Mouse (Mus musculus) telencephalon, adult 2 months (tissue): ENCODE data around the gene Defb36.

ENCODE experiments used
- DNase-seq: peaks from one replicate; pipeline ENCODE4 v3.0.0-alpha.2; 2011; ENCODE audit warnings: low read depth, low spot score

The Defb36 gene

DNA sequence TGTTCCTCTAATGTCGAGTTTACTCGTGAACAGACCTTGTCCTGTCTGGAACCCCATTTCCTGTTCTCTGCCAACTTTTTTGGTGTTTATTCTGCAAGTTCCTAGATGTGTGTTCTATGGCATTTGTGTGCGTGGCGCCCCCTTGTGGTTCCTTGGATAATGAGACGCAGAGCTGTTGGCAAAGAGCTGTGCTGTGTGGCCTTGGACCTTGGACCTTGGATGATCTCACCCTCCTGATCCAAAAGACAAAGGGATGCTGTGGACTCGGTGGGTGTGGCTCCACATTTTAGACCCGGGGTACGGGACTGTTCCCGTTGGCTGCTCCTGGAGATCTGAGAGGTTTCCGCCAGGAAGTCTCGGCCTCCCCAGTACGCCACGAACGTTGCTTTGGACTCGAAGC, at the start of gene Defb36:
Defb36 (plus strand) TSS at position 271 of the 400 bp plus-strand sequence.
- no peak for DNase-seq

DNA sequence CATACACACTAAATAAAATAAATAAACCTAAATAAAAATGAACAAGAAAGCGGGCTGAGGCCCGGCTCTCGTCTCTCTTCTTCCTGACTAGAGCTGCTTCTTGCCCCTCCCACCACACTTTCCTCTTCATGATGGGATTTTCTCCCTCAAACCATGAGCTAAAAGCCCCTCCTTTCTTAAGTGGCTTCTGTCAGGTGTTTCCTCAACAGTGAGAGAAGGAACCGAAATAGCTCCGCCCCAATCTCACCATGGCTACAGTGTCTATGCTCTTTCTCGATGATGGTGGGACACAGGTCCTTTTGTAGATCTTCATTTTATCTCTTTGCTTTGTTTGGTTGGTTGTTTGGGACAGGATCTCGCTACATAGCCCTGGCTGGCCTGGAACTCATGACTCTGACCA, 47.5 kb upstream of the Defb36 start:
- no peak for DNase-seq

DNA sequence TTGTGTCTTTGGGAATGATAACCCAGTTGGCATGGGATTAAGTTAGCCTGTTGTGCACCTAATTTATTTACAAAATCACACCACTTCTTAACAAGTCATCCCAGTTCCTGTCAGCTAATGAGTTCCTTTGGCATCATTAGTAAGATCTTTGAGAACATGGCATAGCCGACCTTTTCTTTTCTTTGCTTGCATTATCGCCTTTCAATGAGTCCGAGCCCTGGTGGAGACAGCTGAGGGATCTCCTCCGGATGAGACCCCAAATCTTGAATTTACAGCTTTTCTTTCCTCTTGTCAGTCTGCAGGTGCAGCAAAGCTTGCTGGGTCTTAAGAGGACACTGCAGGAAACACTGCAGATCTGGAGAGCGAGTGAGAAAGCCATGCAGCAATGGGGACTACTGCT, 35.1 kb upstream of the Defb36 start, which contains the start of gene Gm17416:
Gm17416 (plus strand) TSS at position 301 of the 400 bp plus-strand sequence.
- DNase-seq: no peak

DNA sequence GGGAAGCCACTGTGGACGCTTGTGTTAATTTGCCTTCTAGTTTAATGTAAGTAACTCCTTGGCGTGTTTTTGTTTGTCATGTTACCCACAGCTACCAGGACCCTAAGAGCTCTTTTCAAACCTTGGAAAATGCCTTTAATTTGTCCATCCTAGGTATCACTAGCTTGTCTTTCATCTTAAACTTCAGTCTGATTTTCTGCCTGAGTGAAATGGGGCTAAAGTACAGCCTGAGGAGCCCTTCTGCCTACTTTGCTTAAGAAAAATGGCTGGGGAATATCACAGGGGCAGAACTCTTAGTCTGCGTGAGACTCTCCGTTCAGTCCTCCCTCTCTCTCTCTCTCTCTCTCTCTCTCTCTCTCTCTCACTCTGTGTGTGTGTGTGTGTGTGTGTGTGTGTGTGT, 34.2 kb upstream of the Defb36 start:
- no peak for DNase-seq

DNA sequence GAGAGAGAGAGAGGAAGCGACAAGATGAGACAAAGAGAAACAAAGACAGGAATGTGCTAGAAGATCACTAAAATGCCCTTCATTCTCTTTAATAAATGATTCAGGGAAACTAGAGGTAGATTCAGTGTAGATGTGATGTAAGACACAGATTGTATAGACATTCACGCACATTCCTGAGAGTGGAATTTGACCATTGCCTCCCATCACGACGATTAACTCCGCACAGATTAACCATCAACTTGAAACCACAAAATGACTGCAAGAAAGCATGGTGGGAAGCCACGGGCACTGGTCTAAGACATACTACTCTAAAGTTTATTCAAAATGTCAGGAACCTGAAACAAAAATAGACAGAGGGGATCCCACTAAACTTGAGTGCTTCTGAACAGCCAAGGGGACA, 33.8 kb upstream of the Defb36 start:
- no peak for DNase-seq

DNA sequence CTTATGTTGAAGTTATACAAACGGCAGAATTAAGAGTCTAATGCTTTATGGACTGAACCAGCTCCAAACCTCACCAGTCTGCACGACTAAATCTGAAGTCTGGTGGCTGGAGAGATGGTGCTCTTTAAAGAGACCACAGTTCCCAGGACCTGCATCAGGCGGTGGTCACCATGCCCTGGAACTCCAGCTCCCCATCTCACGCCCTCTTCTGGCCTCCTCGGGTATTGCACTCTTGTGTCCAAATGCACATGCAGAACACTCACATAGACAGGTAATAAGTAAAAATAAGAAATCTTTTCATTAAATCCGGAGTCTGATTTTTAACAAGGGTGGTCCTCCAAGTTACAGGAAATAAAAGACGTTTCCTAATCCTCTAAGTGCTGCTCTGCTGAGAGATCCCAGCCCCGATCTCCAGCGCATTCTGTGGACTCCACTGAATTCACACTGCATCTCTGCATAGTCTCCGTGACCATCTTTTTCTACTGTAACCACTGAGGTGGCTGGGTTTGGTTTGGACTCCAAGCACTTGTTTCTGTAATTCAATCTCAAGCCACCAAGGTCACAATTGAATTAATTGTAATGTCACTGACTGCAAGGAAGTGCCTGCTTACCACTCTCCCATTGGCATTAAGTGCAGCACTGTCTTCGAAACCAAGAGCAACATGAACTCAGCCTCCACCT, 31.9 kb upstream of the Defb36 start, which contains the start of gene Defb21:
Defb21 (plus strand) TSS at position 631 of the 681 bp plus-strand sequence.
- DNase-seq: no peak

DNA sequence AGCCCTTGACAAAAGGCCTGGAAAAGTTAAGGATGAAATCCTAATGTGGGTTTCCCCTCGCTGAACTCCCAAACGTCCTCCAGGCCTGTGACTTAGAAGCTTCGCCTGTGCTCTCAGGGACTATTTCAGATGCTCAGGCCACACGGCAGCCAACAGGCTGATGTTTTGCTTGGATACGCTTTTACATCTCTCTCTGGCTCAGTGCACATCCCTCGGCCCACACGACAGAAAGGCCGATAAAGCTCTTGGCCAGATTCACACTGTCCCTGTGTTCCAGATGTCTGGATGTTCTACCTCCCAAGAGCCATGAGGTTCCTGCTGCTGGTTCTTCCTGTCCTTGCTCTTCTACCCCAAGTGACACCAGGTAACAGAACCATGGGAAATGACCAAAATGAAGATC, 30.6 kb upstream of the Defb36 start:
- DNase-seq: no peak

DNA sequence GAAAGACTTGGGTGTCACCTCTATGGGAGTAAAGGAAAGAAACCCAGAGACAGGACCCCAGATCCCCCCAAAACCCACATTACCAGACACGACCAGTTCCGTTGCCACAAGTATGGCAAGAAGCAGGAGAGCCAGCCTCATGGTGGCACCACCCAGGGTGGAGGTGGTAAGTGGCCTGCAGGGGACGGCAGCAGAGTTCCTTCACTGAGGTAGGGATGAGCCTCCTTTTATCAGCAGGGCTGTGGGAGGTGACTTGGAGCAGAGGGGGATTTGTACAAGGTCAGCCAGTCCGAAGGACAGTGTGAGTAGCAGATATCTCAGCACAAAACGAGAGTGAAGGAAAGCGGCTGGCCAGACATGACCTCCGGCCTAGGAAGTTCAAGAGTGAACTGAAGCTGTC, 24.0 kb upstream of the Defb36 start, which contains the start of gene Defb19:
Defb19 (minus strand) TSS at position 206 of the 400 bp plus-strand sequence.
- no peak for DNase-seq

DNA sequence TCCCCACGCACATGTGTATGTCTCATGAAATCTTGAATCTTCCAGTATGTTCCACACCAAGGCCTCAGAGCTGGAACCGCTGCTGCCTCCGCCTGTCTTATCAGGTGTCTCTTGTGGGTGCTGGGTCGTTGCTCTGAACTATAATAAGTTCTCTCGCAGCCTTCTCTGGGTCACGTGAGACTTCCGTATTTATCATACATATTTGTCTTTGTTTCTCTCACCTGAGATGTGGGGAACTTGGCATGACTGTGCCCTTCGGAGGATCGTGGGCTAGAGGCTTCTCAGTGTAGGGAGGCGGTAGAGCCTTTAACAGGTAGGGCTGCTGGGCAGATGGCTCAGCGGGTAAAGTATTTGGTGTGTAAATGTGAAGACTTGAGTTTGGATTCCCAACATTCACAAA, 23.5 kb upstream of the Defb36 start:
- no peak for DNase-seq

DNA sequence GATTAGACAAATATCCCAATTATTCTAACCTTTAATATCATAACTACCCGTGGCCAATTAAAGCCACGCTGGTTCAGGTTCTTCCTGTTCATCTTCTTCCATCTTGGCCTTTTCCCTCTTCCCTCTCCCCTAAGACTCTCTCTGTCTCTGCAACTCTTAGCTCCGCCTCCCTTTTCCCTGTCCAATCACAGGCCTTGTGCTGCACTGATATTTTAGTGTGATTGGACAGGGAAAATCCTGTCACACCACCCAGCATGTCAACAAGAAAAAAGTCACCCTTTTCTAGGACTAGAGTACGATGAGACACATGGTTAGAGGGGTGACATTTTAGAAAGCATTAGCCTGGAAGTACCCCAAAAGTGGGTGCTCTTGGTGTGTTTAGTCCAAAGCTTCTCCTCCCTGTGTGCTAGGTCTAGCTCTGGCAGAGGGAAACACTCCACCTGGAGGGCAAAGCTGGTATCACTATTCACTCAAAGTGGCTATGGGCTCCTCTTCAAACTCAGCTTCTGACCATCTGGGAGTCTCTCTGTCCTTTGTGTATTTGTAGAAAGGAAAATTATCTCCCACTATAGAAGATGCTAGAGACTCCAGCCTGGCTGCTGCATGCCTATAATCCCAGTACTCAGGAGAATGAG, 17.1 kb upstream of the Defb36 start:
- DNase-seq: no peak

DNA sequence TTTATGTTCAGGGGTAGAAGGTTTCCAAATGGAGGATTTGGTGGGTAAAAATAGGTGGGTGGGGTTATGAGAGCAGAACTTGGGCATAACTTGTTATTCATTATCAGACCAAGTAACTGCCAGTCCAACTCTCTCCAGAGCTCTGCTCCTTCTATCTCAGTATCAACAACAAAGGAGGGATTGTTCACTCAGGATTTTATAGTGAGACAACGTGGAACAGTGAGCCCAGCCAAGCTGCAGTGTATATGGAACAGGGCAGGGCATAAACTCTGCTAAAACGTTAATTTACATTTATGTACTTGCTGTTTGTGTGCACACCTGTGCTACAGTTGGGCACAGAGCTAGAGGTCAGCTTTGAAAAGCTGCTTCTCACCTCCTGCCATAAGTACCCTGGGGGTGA, 15.7 kb upstream of the Defb36 start:
- no peak for DNase-seq

DNA sequence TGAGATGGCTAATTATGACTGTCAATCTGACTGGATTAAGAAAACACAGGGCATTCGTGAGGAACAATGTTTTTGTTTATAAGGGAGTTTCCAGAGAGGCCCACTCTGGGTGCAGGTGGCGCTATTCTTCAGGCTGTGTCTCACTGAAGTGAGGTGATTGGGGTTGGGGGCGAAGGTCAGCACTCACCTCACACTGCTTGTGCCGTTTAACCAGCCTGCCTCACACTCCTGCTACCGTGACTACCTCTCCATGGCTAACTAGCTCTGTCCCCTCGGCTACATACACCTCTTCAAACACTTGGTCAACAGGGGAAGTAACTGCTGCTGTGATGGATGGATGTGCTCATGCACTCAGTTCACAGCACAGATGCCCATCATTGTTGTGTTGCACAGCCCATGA, 15.1 kb upstream of the Defb36 start:
- DNase-seq: no peak

DNA sequence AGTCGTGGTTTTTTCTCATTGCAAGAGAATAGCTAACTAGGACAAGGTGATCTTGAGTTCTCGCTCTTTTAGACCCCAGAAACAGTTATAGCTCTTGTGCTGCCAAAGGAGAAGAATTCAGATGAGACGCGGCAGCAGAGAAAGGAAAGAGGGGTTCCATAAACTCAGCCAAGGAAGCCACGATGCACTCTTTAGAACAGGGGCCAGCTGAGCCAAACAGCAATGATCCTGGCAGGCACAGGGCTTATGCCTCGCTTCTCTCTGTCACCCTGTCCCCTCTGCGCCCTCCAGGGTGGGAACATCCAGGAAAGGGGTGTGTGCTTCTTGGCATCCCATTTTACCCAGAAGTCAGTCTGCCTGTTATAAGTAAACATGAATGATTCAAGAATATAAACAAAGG, 4.8 kb upstream of the Defb36 start, which contains the start of gene Defb45:
Defb45 (minus strand) TSS at position 101 of the 400 bp plus-strand sequence.
- DNase-seq: no peak

DNA sequence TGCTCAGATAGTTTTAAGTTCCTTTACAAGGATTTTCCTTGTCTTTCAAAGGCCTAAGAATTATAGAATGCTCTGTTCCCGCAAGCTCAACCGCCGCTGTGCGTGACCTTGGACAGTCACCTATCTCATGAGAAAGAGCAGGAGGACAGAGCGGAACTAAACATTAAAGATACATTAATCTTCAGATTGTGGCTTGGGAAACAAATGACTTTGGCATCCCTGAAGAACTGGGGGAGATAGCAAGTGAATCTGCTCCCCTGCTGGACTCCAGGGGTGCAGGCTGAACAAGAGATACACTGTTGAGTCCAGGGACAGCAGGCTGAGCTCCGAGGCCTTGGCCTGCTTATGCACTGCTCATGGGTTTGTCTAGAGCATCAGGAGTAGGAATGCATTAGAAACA, 4.1 kb upstream of the Defb36 start:
- DNase-seq: no peak

DNA sequence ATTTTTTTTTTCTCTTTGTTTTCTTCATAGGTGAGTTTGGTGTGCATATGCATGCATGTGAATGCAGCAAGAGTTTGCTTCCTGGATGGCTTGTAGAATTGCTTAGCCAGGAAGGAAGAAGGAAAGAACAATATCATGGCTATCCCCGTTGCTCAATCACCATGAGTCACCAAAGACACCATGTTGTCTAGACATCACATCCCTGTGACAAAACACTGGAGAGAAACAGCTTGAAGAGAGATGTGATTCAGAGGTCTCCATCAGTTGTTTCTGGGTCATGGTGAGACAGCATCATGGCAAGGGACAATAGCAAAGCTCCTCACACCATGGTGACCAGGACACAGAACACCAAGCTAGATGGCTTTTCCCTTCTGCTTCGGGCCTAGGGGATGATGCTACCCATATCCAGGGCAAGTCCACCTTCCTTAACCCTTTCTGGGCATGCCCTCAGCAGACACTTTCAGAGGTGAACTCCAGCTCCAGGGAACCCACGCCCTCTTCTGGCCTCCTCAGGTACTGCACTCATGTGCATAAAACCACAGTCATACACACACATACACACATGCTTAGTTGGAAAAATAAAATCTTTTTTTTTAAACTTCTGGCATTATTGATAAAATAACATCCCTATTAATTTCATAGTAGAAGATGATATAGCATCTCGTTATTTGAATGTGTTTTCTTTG, 2.7 kb upstream of the Defb36 start:
- DNase-seq: no peak

DNA sequence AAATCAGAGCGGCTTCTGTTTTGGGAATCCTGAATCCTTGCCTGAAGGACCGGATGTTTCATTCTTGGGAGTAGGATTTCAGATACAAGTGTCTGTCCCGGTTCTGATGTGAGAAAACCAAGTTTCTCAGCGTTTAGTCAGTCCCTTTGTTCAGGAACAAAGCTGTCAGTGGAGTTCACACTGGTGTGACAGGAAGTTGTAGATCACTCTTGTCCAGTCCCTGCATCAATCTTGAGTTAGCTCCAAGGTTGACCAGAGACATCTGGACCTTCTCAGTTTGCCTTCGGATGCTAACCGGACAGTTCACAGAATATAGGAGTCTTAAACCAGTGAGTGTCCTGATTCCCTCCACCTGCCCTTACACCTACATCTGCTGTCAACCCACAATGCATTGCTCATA, 3.6 kb downstream of the Defb36 start:
- no peak for DNase-seq

DNA sequence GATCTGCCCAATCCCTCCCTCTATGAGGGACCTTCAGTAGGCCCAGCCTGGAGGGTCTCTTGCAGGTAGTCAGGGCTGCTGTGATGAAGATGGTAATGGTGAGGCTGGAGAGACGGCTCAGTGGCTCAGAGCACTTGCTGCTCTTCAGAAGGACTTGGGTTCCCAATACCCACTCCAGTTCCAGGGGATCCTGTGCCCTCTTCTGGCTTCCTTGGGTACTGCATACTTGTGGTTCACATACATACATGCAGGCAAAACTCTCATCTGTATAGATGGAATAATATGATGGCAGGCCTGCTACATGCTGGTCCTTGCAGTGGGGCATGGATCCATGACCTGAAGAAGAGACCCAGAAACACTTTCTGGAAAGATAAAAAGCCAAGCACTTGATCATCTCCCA, 4.6 kb downstream of the Defb36 start:
- no peak for DNase-seq

DNA sequence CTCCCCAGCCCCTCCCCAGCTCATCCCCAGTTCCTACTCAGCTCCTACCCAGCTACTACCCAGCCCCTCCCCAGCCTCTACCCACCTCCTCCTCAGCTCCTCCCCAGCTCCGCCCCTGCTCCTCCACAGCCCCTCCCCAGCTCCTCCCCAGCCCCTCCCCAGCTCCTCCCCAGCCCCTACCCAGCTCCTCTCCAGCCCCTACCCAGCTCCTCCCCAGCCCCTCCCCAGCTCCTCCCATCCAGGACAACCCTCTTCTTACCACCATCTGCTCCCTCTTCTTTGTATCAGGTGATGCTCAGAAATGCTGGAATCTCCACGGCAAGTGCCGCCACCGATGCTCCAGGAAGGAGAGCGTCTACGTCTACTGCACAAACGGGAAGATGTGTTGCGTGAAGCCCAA, 8.1 kb downstream of the Defb36 start:
- peak; percentile 9 for DNase-seq

DNA sequence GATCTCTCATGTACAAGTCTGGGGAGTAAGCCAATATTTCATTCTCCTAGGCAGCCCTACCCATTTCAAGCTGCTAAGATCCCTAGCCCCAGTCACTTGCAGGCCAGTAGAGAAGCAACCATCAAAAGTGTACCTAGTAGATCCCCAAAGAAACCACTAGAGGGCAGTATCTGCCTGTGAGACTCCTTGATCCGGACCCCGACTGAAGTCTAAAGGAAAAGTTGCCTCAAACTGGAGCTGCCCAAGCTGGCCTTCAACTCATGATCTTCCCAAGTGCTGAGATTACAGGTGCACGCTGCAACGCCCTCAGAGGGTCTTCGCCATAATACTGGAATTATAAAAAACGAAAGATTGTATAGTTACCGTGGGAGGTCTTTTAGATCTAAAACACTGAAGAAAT, 11.4 kb downstream of the Defb36 start:
- DNase-seq: peak; percentile 39

DNA sequence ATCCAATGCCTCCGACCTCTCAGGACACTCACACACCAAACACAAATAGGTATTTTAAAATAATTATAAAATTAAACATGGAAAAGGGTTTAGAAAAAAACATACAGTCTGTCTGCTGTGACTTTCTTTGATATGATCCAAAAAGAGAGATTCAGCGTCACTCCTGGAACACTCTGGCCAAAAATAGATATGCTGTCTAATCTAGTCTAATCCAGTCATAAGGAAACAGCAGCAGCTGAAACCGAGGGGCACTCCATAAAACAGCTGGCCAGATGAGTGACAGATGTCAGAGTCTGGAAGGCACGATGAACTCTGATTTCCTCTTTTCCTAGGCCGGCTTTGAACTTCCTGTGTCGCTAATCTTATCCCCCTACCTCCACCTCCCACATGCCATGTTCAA, 12.3 kb downstream of the Defb36 start:
- DNase-seq: no peak

DNA sequence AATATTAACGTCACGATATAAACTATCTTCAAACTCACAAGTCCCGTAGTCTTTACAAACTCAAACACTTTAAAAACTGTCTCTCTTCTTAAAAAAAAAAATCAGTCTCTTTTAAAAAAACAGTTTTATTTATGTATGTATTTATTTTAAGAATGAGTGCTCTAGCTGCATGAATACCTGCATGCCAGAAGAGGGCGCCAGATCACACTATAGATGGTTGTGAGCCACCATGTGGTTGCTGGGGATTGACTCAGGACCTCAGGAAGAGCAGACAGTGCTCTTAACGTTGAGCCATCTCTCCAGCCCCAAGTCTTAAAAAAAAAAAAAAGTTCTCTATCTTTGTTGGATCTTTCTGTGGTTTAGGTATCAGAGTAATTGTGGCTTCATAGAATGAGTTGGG, 13.2 kb downstream of the Defb36 start:
- DNase-seq: no peak

DNA sequence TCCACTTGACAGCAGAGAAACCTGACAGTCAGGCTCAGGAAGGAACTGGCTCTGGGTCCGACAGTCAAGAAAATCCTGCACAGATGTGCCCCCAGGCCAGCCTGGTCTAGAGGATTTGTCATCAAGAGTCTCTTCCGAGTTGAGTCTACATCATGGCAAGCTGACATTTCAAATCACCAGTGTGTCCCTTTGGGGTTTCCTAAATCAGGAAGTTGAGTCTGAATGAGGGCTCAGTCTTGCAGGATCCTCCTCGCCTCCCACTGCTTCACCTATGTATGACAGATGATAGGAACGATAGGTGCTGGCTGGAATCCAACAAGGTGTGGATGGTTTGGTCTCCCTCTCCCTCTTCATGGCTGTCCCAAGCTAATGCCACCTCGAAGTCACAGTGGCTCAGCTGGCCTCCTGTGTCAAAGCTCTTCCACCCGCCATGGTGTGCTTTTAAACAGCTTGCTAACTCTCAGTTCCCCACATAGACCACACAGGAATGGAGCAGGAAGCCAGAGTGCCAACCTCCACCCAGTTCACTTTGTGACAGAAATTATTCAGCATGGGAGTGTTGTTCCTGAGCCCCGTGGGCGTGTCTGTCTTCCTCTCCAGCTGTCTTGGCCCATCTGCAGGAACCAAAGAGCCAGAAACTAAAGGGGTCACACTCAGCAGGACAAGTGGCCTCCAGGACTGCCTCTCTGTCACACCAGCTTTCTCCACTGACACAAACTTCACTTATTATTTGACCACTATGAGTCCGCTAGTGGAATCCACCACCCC, 16.4 kb downstream of the Defb36 start:
- no peak for DNase-seq
